Mouse (Mus musculus): ENCODE measurements around the gene Pfdn5.

DNA sequence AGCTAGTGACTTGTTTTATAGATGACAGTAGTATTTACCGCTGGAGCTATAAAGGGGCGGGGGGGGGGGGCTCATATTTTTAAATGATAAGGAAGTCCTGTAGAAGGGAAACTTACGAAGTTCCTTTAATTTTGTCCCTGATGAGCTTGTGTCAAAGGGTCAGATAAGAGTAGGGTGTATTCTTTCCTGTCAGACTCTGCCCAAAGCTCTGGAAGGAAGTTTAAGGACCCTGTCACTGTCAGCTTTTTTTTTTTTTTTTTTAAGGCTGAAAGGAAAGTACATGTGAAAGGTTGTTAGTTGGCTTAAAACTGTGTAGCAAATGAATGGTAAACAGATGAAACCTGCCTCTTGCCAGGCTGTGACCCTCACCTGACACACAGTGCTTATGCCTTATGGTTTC, 42.3 kb upstream of the Pfdn5 start:
- TF ChIP-seq CTCF (IDR thresholded peaks at IDR 0.05; ENCODE audit: low read depth) (no peak), EP300 (IDR thresholded peaks at IDR 0.05; ENCODE audit: low read depth) (0 out of 2 replicates have a peak, but pooled peaks have one; percentile 15)
